Mouse (Mus musculus): Measurements from ENCODE around the gene Hmcn1. TPM values are rescaled to one million over a fixed set of nuclear protein-coding genes. Genes with fewer than 3 reads are reported as not detected.
A peak's percentile ranks its signal among the peaks of the same experiment; 100 is the strongest.

The Hmcn1 gene
- polyA plus RNA-seq, 1 experiment from 2014 or later = 1.0 TPM

- H3K4me3 ChIP-seq = no peak overlapping the region
- no peaks in the 10 kb centered on the region for H3K27me3 ChIP-seq
- no peak for ATAC-seq (replicated peaks)
- no peak overlapping the region for H3K27ac ChIP-seq (replicated peaks)
- 65% methylated on average over 4 of the region's 4 CpGs for WGBS
- H3K4me2 ChIP-seq (replicated peaks) = no peak overlapping the region
- H3K4me1 ChIP-seq = no peaks in the 10 kb centered on the region
- H3K36me3 ChIP-seq = no peaks in the 10 kb centered on the region
- H3K9ac ChIP-seq (replicated peaks) = no peak overlapping the region
- no peaks in the 10 kb centered on the region for H3K9me3 ChIP-seq
Measured at GRCm38 (mm10) chr1:150984888-150985287, 8.3 kb downstream of the Hmcn1 start.

GRCm38 (mm10) chr1:150984092-150984503, 9.1 kb downstream of the Hmcn1 start:
- no peak for ATAC-seq (replicated peaks)

GRCm38 (mm10) chr1:150978651-150979050, 14.6 kb downstream of the Hmcn1 start:
- 92% methylated on average over 3 of the region's 3 CpGs for WGBS
- ATAC-seq (replicated peaks) = no peak
- Histone ChIP-seq H3K27ac (replicated peaks) (no peak overlapping the region), H3K4me3 (no peak overlapping the region), H3K4me1 (peaks cover 15% of the 10 kb centered on the region), H3K27me3 (no peaks in the 10 kb centered on the region), H3K9me3 (no peaks in the 10 kb centered on the region), H3K4me2 (replicated peaks) (no peak overlapping the region), H3K36me3 (no peaks in the 10 kb centered on the region), H3K9ac (replicated peaks) (no peak overlapping the region)

More at GRCm38 (mm10) chr1:150984092-150984503, 9.1 kb downstream of the Hmcn1 start:
- H3K4me3 ChIP-seq = no peak overlapping the region
- no peaks in the 10 kb centered on the region for H3K27me3 ChIP-seq
- H3K9ac ChIP-seq (replicated peaks) = no peak overlapping the region
- 85% methylated on average over 6 of the region's 6 CpGs for WGBS
- no peak overlapping the region for H3K4me2 ChIP-seq (replicated peaks)
- H3K36me3 ChIP-seq = no peaks in the 10 kb centered on the region
- no peak overlapping the region for H3K27ac ChIP-seq (replicated peaks)
- H3K9me3 ChIP-seq = no peaks in the 10 kb centered on the region
- no peaks in the 10 kb centered on the region for H3K4me1 ChIP-seq

GRCm38 (mm10) chr1:150976263-150976662, 17.0 kb downstream of the Hmcn1 start:
- Histone ChIP-seq H3K9ac (replicated peaks) (no peak overlapping the region), H3K4me2 (replicated peaks) (no peak overlapping the region), H3K27me3 (no peaks in the 10 kb centered on the region), H3K36me3 (no peaks in the 10 kb centered on the region), H3K27ac (replicated peaks) (no peak overlapping the region; the same call in 1 of the 2 replicates), H3K9me3 (no peaks in the 10 kb centered on the region), H3K4me3 (no peak overlapping the region), H3K4me1 (peaks cover 15% of the 10 kb centered on the region)
- ATAC-seq (replicated peaks) = 0 out of 2 replicates have a peak, but pooled peaks have one; percentile 48
- WGBS = 12% methylated on average over 2 of the region's 2 CpGs

GRCm38 (mm10) chr1:150959486-150960074, 33.7 kb downstream of the Hmcn1 start:
- Histone ChIP-seq H3K9me3 (no peaks in the 10 kb centered on the region), H3K4me3 (no peak overlapping the region), H3K4me1 (0 out of 2 replicates have a peak, but pooled peaks cover 4% of the 10 kb centered on the region), H3K27me3 (no peaks in the 10 kb centered on the region), H3K36me3 (no peaks in the 10 kb centered on the region), H3K27ac (replicated peaks) (no peak overlapping the region), H3K9ac (replicated peaks) (no peak overlapping the region), H3K4me2 (replicated peaks) (no peak overlapping the region)
- ATAC-seq (replicated peaks) = peak; percentile 61
- 34% methylated on average over 5 of the region's 5 CpGs for WGBS

- H3K4me1 ChIP-seq = no peaks in the 10 kb centered on the region
- no peak overlapping the region for H3K9ac ChIP-seq (replicated peaks)
- no peak overlapping the region for H3K4me3 ChIP-seq
- 92% methylated on average over 5 of the region's 5 CpGs for WGBS
- H3K27ac ChIP-seq (replicated peaks) = no peak overlapping the region
- no peaks in the 10 kb centered on the region for H3K36me3 ChIP-seq
- H3K27me3 ChIP-seq = no peaks in the 10 kb centered on the region
- H3K4me2 ChIP-seq (replicated peaks) = no peak overlapping the region
- no peaks in the 10 kb centered on the region for H3K9me3 ChIP-seq
- ATAC-seq (replicated peaks) = no peak
Measured at GRCm38 (mm10) chr1:150951004-150951403, 42.2 kb downstream of the Hmcn1 start.

- Histone ChIP-seq H3K4me3 (no peak overlapping the region), H3K36me3 (no peaks in the 10 kb centered on the region), H3K9ac (replicated peaks) (no peak overlapping the region), H3K27ac (replicated peaks) (no peak overlapping the region), H3K4me2 (replicated peaks) (no peak overlapping the region), H3K27me3 (no peaks in the 10 kb centered on the region), H3K4me1 (no peaks in the 10 kb centered on the region), H3K9me3 (no peaks in the 10 kb centered on the region)
- WGBS = 14% methylated on average over 3 of the region's 3 CpGs
- ATAC-seq (replicated peaks) = 0 out of 2 replicates have a peak, but pooled peaks have one; percentile 23
Measured at GRCm38 (mm10) chr1:150950046-150950445, 43.2 kb downstream of the Hmcn1 start.

GRCm38 (mm10) chr1:150948911-150949310, 44.3 kb downstream of the Hmcn1 start:
- WGBS = 77% methylated on average over 2 of the region's 2 CpGs
- no peak for ATAC-seq (replicated peaks)
- H3K9ac ChIP-seq (replicated peaks) = no peak overlapping the region
- H3K4me3 ChIP-seq = no peak overlapping the region
- H3K4me2 ChIP-seq (replicated peaks) = no peak overlapping the region
- H3K27ac ChIP-seq (replicated peaks) = no peak overlapping the region
- H3K27me3 ChIP-seq = no peaks in the 10 kb centered on the region
- no peaks in the 10 kb centered on the region for H3K36me3 ChIP-seq
- H3K9me3 ChIP-seq = no peaks in the 10 kb centered on the region
- H3K4me1 ChIP-seq = no peaks in the 10 kb centered on the region

GRCm38 (mm10) chr1:150943601-150944000, 49.6 kb downstream of the Hmcn1 start:
- H3K4me3 ChIP-seq = no peak overlapping the region
- no peaks in the 10 kb centered on the region for H3K4me1 ChIP-seq
- ATAC-seq (replicated peaks) = no peak
- H3K36me3 ChIP-seq = no peaks in the 10 kb centered on the region
- no peaks in the 10 kb centered on the region for H3K9me3 ChIP-seq
- H3K27me3 ChIP-seq = no peaks in the 10 kb centered on the region
- H3K9ac ChIP-seq (replicated peaks) = no peak overlapping the region
- H3K4me2 ChIP-seq (replicated peaks) = no peak overlapping the region
- no peak overlapping the region for H3K27ac ChIP-seq (replicated peaks)
- WGBS = 35% methylated on average over 2 of the region's 2 CpGs

- H3K4me1 ChIP-seq = no peaks in the 10 kb centered on the region
- no peak overlapping the region for H3K27ac ChIP-seq (replicated peaks)
- no peaks in the 10 kb centered on the region for H3K36me3 ChIP-seq
- H3K9ac ChIP-seq (replicated peaks) = no peak overlapping the region
- H3K27me3 ChIP-seq = no peaks in the 10 kb centered on the region
- no peaks in the 10 kb centered on the region for H3K9me3 ChIP-seq
- no peak for ATAC-seq (replicated peaks)
- H3K4me3 ChIP-seq = no peak overlapping the region
- H3K4me2 ChIP-seq (replicated peaks) = no peak overlapping the region
- WGBS = 83% methylated on average over 2 of the region's 2 CpGs
Measured at GRCm38 (mm10) chr1:150942143-150942542, 51.1 kb downstream of the Hmcn1 start.

GRCm38 (mm10) chr1:150936821-150937220, 56.4 kb downstream of the Hmcn1 start:
- no peak for ATAC-seq (replicated peaks)
- WGBS = 75% methylated on average over 4 of the region's 4 CpGs
- H3K9me3 ChIP-seq = no peaks in the 10 kb centered on the region
- H3K27me3 ChIP-seq = no peaks in the 10 kb centered on the region
- no peak overlapping the region for H3K4me2 ChIP-seq (replicated peaks)
- H3K27ac ChIP-seq (replicated peaks) = no peak overlapping the region
- H3K4me1 ChIP-seq = peaks cover 15% of the 10 kb centered on the region
- H3K9ac ChIP-seq (replicated peaks) = no peak overlapping the region
- no peaks in the 10 kb centered on the region for H3K36me3 ChIP-seq
- H3K4me3 ChIP-seq = no peak overlapping the region

GRCm38 (mm10) chr1:150933616-150934015, 59.6 kb downstream of the Hmcn1 start:
- H3K9me3 ChIP-seq = no peaks in the 10 kb centered on the region
- H3K4me1 ChIP-seq = peaks cover 15% of the 10 kb centered on the region
- H3K27ac ChIP-seq (replicated peaks) = 0 out of 2 replicates have a peak overlapping the region, but pooled peaks have one; percentile 21
- WGBS = 43% methylated on average over 9 of the region's 9 CpGs
- ATAC-seq (replicated peaks) = peak; percentile 94
- H3K27me3 ChIP-seq = no peaks in the 10 kb centered on the region
- no peak overlapping the region for H3K9ac ChIP-seq (replicated peaks)
- H3K36me3 ChIP-seq = no peaks in the 10 kb centered on the region
- 0 out of 2 replicates have a peak overlapping the region, but pooled peaks have one; percentile 13 for H3K4me2 ChIP-seq (replicated peaks)
- H3K4me3 ChIP-seq = no peak overlapping the region

GRCm38 (mm10) chr1:150920860-150921259, 72.4 kb downstream of the Hmcn1 start:
- Histone ChIP-seq H3K4me3 (no peak overlapping the region), H3K4me2 (replicated peaks) (no peak overlapping the region), H3K9me3 (no peaks in the 10 kb centered on the region), H3K36me3 (no peaks in the 10 kb centered on the region), H3K9ac (replicated peaks) (no peak overlapping the region), H3K4me1 (no peaks in the 10 kb centered on the region), H3K27ac (replicated peaks) (no peak overlapping the region), H3K27me3 (no peaks in the 10 kb centered on the region)
- no peak for ATAC-seq (replicated peaks)
- 83% methylated on average over 9 of the region's 9 CpGs for WGBS
